Mouse (Mus musculus): Measurements from ENCODE around the gene Bhlhe23.

GRCm38 (mm10) chr2:180796008-180796407 is 19.3 kb upstream of the Bhlhe23 start:
- TF ChIP-seq CTCF (IDR thresholded peaks at IDR 0.05; ENCODE audit: insufficient read depth, low read depth, low read length) (no peak), POLR2A (IDR thresholded peaks at IDR 0.05; ENCODE audit: insufficient read depth, low read depth, low read length) (no peak)

All from olfactory bulb, adult 2 months (tissue).